Mouse (Mus musculus): ENCODE results near the gene Cd59b.
"Not testable (repeated sequence)": the region's sequence is repeated elsewhere in the genome, so short reads cannot be mapped to it uniquely, and the experiment has no call there.

DNA sequence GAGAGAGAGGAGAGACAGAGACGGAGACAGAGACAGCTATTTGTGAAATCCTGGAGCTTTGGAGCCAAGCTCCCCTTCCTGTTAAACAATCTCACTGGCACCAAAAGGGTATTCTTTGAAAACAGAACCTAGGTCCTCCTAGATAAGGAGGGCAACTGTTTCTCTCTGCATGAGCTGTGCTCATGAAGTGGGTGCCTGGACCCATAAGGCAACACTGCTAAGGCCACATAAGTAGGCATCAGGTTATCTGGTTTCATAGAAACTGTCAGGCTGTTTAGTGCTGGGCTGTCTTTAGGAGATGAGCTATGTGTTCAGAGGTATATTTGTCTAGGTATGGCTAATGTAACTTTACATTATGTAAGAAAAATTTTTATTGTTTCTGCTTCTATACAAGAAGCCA, 17.9 kb downstream of the Cd59b start:
- not testable (repeated sequence) for TF ChIP-seq POLR2A (IDR thresholded peaks at IDR 0.05; ENCODE audit: borderline replicate concordance, low read depth, low read length); CTCF (IDR thresholded peaks at IDR 0.05; ENCODE audit: low read depth, low read length)

Measured in bone marrow macrophage, adult 2 months (primary cell).